Mouse (Mus musculus): ENCODE data around the gene Zdhhc6. TPM values are rescaled to one million over a fixed set of nuclear protein-coding genes. Genes with fewer than 3 reads are reported as not detected.

Zdhhc6 gene
- polyA plus RNA-seq (2015; fragmentation: Nextera tagmentation; extraction: Ambion mirVana) = 111 and 115 TPM in 2 replicates

- ATAC-seq (ENCODE audit: low FRiP score, low TSS enrichment) = peak; percentile 79
- peak within 1 kb of the TSS; percentile 93 for H3K9ac ChIP-seq (replicated peaks; ENCODE audit: low read length)
- peaks cover 23% of the 10 kb centered on the region for H3K4me1 ChIP-seq (ENCODE audit: insufficient read depth, low read length)
- H3K27me3 ChIP-seq (ENCODE audit: insufficient read depth, low read length) = no peaks in the 10 kb centered on the region
- H3K9me3 ChIP-seq (ENCODE audit: low read length) = no peaks in the 10 kb centered on the region
- H3K4me3 ChIP-seq (ENCODE audit: low read length) = peak within 1 kb of the TSS; percentile 98
- peak within 1 kb of the TSS; percentile 96 for H3K4me2 ChIP-seq (replicated peaks; ENCODE audit: low read depth, low read length)
- peaks cover 19% of the 10 kb centered on the region for H3K36me3 ChIP-seq (ENCODE audit: insufficient read depth, low read length)
- H3K27ac ChIP-seq (ENCODE audit: low read length) = peak within 1 kb of the TSS; percentile 90
- WGBS = under 1% methylated on average over 60 of the region's 60 CpGs
These were observed at the start of gene Zdhhc6 for GRCm38 (mm10) chr19:55315452-55316108. Gene Zdhhc6, minus strand, starts transcription at chr19:55316032.

GRCm38 (mm10) chr19:55362606-55363005 lies 46.8 kb upstream of the Zdhhc6 start:
- Histone ChIP-seq H3K9ac (replicated peaks; ENCODE audit: low read length) (no peak overlapping the region), H3K27me3 (ENCODE audit: insufficient read depth, low read length) (no peaks in the 10 kb centered on the region), H3K9me3 (ENCODE audit: low read length) (no peaks in the 10 kb centered on the region), H3K4me1 (ENCODE audit: insufficient read depth, low read length) (no peaks in the 10 kb centered on the region), H3K4me2 (replicated peaks; ENCODE audit: low read depth, low read length) (no peak overlapping the region), H3K4me3 (ENCODE audit: low read length) (no peak overlapping the region), H3K27ac (ENCODE audit: low read length) (no peak overlapping the region), H3K36me3 (ENCODE audit: insufficient read depth, low read length) (no peaks in the 10 kb centered on the region)
- no peak for ATAC-seq (ENCODE audit: low FRiP score, low TSS enrichment)
- 96% methylated on average over 9 of the region's 9 CpGs for WGBS

DNA sequence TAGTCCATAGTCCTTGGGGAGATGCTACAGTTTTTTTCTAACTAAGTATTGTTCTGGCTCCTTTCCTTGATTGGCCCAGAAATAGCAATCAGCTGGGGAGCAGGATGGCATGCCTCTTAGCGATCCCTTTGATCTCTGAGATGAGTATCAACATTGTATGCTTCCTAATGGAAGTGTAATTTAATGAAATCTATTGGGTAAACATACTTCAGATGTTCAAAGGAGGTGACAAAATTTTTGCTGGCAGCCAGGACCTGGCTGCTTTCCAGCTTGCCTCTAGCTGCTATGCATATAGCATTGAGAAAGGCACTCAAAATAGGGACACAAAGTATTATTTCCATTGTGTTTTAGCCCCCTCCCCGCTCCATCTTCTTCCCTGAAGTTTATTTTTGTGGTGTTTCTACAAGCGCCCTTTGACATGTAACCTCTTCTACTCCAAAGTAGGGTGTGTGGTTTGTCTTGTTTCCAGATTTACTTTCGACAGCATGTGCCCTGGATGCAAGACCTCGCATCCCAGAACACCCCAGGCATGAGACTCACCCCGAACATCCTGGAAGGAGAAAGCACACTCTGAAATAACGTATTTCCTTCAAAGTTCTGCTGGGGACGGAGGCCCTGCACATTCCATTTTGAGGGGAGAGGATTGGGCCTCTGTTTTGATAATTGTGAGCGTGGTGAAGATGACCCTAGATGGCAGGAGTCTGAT lies 35.0 kb upstream of the Zdhhc6 start:
- no peak for ATAC-seq (ENCODE audit: low FRiP score, low TSS enrichment)
- Histone ChIP-seq H3K4me1 (ENCODE audit: insufficient read depth, low read length) (peaks cover 4% of the 10 kb centered on the region; the same call in 1 of the 2 replicates), H3K36me3 (ENCODE audit: insufficient read depth, low read length) (no peaks in the 10 kb centered on the region), H3K9me3 (ENCODE audit: low read length) (no peaks in the 10 kb centered on the region), H3K9ac (replicated peaks; ENCODE audit: low read length) (no peak overlapping the region), H3K4me2 (replicated peaks; ENCODE audit: low read depth, low read length) (no peak overlapping the region), H3K4me3 (ENCODE audit: low read length) (no peak overlapping the region), H3K27ac (ENCODE audit: low read length) (no peak overlapping the region), H3K27me3 (ENCODE audit: insufficient read depth, low read length) (no peaks in the 10 kb centered on the region)
- 68% methylated on average over 9 of the region's 9 CpGs for WGBS

DNA sequence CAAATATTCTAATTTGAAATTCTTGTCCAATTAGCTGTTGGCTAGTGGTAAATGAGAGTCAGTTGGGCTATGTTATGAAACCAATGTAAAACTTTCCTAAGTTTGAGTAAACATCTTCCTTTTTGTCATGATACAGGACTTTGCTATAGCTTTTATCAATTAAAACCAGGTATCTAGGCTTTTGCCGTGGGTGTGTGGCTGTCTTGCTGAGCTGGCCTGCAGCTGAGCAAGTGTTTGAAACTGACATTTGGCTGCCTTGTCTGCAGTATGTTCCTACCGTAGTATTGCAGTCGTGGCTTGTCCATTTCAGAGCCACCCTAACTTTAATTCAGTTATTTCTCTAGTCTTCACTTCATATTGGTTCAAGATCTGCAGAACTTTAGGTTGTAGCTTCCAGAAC lies 32.4 kb upstream of the Zdhhc6 start:
- H3K4me2 ChIP-seq (replicated peaks; ENCODE audit: low read depth, low read length) = no peak overlapping the region
- H3K36me3 ChIP-seq (ENCODE audit: insufficient read depth, low read length) = no peaks in the 10 kb centered on the region
- H3K4me3 ChIP-seq (ENCODE audit: low read length) = no peak overlapping the region
- no peak overlapping the region for H3K9ac ChIP-seq (replicated peaks; ENCODE audit: low read length)
- H3K9me3 ChIP-seq (ENCODE audit: low read length) = no peaks in the 10 kb centered on the region
- no peak overlapping the region for H3K27ac ChIP-seq (ENCODE audit: low read length)
- no peak for ATAC-seq (ENCODE audit: low FRiP score, low TSS enrichment)
- WGBS = 84% methylated on average over 3 of the region's 3 CpGs
- H3K4me1 ChIP-seq (ENCODE audit: insufficient read depth, low read length) = peaks cover 4% of the 10 kb centered on the region; the same call in 1 of the 2 replicates
- H3K27me3 ChIP-seq (ENCODE audit: insufficient read depth, low read length) = no peaks in the 10 kb centered on the region

DNA sequence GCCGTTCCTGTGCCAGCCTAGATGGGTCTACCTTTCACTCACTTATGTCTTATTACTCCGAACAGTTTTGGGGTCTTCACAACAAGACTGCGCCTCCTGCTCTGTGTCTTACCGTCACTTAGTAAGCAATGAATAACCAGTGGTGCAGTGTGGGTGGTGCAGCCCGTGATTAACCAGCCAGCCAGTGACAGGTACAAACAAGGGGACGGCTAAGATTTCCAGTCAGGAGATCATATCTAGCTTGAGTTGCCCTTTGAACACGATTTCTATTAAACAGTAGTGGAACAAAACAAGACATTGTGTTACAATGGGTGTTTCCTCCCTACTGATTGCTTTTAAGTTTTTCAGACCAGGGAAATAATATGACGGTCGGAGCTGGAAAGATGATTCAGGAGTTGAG lies 27.4 kb upstream of the Zdhhc6 start:
- Histone ChIP-seq H3K27me3 (ENCODE audit: insufficient read depth, low read length) (no peaks in the 10 kb centered on the region), H3K9ac (replicated peaks; ENCODE audit: low read length) (no peak overlapping the region), H3K4me2 (replicated peaks; ENCODE audit: low read depth, low read length) (no peak overlapping the region), H3K36me3 (ENCODE audit: insufficient read depth, low read length) (no peaks in the 10 kb centered on the region), H3K4me3 (ENCODE audit: low read length) (no peak overlapping the region), H3K4me1 (ENCODE audit: insufficient read depth, low read length) (no peaks in the 10 kb centered on the region), H3K27ac (ENCODE audit: low read length) (no peak overlapping the region), H3K9me3 (ENCODE audit: low read length) (no peaks in the 10 kb centered on the region)
- ATAC-seq (ENCODE audit: low FRiP score, low TSS enrichment) = no peak
- 75% methylated on average over 9 of the region's 9 CpGs for WGBS

GRCm38 (mm10) chr19:55342423-55342822 lies 26.6 kb upstream of the Zdhhc6 start:
- Histone ChIP-seq H3K27me3 (ENCODE audit: insufficient read depth, low read length) (no peaks in the 10 kb centered on the region), H3K4me3 (ENCODE audit: low read length) (no peak overlapping the region), H3K9ac (replicated peaks; ENCODE audit: low read length) (no peak overlapping the region), H3K27ac (ENCODE audit: low read length) (no peak overlapping the region), H3K4me1 (ENCODE audit: insufficient read depth, low read length) (no peaks in the 10 kb centered on the region), H3K36me3 (ENCODE audit: insufficient read depth, low read length) (no peaks in the 10 kb centered on the region), H3K9me3 (ENCODE audit: low read length) (no peaks in the 10 kb centered on the region), H3K4me2 (replicated peaks; ENCODE audit: low read depth, low read length) (no peak overlapping the region)
- WGBS = 92% methylated on average over 7 of the region's 7 CpGs
- no peak for ATAC-seq (ENCODE audit: low FRiP score, low TSS enrichment)

- Histone ChIP-seq H3K36me3 (ENCODE audit: insufficient read depth, low read length) (no peaks in the 10 kb centered on the region), H3K27me3 (ENCODE audit: insufficient read depth, low read length) (no peaks in the 10 kb centered on the region), H3K27ac (ENCODE audit: low read length) (no peak overlapping the region), H3K4me3 (ENCODE audit: low read length) (no peak overlapping the region), H3K4me2 (replicated peaks; ENCODE audit: low read depth, low read length) (no peak overlapping the region), H3K9me3 (ENCODE audit: low read length) (no peaks in the 10 kb centered on the region), H3K9ac (replicated peaks; ENCODE audit: low read length) (no peak overlapping the region), H3K4me1 (ENCODE audit: insufficient read depth, low read length) (no peaks in the 10 kb centered on the region)
- 71% methylated on average over 3 of the region's 3 CpGs for WGBS
- no peak for ATAC-seq (ENCODE audit: low FRiP score, low TSS enrichment)
These were observed 25.5 kb upstream of the Zdhhc6 start for GRCm38 (mm10) chr19:55341377-55341776.

DNA sequence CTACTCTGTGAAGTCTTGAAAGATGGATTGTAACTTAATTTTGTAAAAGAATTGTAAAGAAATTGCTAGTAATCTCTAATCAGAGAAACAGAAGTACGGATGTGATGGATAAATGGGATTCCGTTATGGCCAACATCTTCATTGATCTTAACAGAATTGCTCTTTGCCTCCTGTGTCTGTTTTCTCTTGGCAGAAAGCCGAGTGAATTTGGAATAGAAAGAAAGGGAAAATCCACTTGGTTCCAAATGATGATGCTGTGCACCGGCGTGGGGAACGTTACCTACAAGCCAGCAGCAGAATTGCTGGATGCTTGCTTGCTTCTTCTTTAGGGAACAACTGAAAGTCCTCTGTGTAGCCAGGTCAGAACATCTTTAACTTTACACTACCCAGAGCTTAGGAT lies 24.7 kb upstream of the Zdhhc6 start:
- H3K27me3 ChIP-seq (ENCODE audit: insufficient read depth, low read length) = no peaks in the 10 kb centered on the region
- H3K4me1 ChIP-seq (ENCODE audit: insufficient read depth, low read length) = no peaks in the 10 kb centered on the region
- no peaks in the 10 kb centered on the region for H3K9me3 ChIP-seq (ENCODE audit: low read length)
- 93% methylated on average over 6 of the region's 6 CpGs for WGBS
- no peak for ATAC-seq (ENCODE audit: low FRiP score, low TSS enrichment)
- no peak overlapping the region for H3K4me2 ChIP-seq (replicated peaks; ENCODE audit: low read depth, low read length)
- no peak overlapping the region for H3K4me3 ChIP-seq (ENCODE audit: low read length)
- H3K27ac ChIP-seq (ENCODE audit: low read length) = no peak overlapping the region
- no peaks in the 10 kb centered on the region for H3K36me3 ChIP-seq (ENCODE audit: insufficient read depth, low read length)
- no peak overlapping the region for H3K9ac ChIP-seq (replicated peaks; ENCODE audit: low read length)

- no peak for ATAC-seq (ENCODE audit: low FRiP score, low TSS enrichment)
These were observed 21.8 kb upstream of the Zdhhc6 start for GRCm38 (mm10) chr19:55337664-55338063.

GRCm38 (mm10) chr19:55337066-55337465 lies 21.2 kb upstream of the Zdhhc6 start:
- H3K9ac ChIP-seq (replicated peaks; ENCODE audit: low read length) = no peak overlapping the region
- no peaks in the 10 kb centered on the region for H3K4me1 ChIP-seq (ENCODE audit: insufficient read depth, low read length)
- H3K4me3 ChIP-seq (ENCODE audit: low read length) = no peak overlapping the region
- no peak overlapping the region for H3K27ac ChIP-seq (ENCODE audit: low read length)
- WGBS = 84% methylated on average over 9 of the region's 9 CpGs
- no peaks in the 10 kb centered on the region for H3K9me3 ChIP-seq (ENCODE audit: low read length)
- no peak overlapping the region for H3K4me2 ChIP-seq (replicated peaks; ENCODE audit: low read depth, low read length)
- no peak for ATAC-seq (ENCODE audit: low FRiP score, low TSS enrichment)
- no peaks in the 10 kb centered on the region for H3K36me3 ChIP-seq (ENCODE audit: insufficient read depth, low read length)
- H3K27me3 ChIP-seq (ENCODE audit: insufficient read depth, low read length) = no peaks in the 10 kb centered on the region

More at GRCm38 (mm10) chr19:55337664-55338063, 21.8 kb upstream of the Zdhhc6 start:
- Histone ChIP-seq H3K27ac (ENCODE audit: low read length) (no peak overlapping the region), H3K27me3 (ENCODE audit: insufficient read depth, low read length) (no peaks in the 10 kb centered on the region), H3K4me2 (replicated peaks; ENCODE audit: low read depth, low read length) (no peak overlapping the region), H3K9ac (replicated peaks; ENCODE audit: low read length) (no peak overlapping the region), H3K4me1 (ENCODE audit: insufficient read depth, low read length) (no peaks in the 10 kb centered on the region), H3K4me3 (ENCODE audit: low read length) (no peak overlapping the region), H3K9me3 (ENCODE audit: low read length) (no peaks in the 10 kb centered on the region), H3K36me3 (ENCODE audit: insufficient read depth, low read length) (no peaks in the 10 kb centered on the region)
- WGBS = 81% methylated on average over 10 of the region's 10 CpGs
